Mouse (Mus musculus) thymus, adult 2 months (tissue): ENCODE data around the gene Dolpp1.

Experiments used
- CTCF ChIP-seq: fragments of 200-500 bp; IDR thresholded peaks from 2 replicates; pipeline ENCODE4 v1.5.1; 2012; ENCODE audit warnings: mild to moderate bottlenecking, control low read depth, low read length, moderate library complexity, borderline replicate concordance; ENCODE audit not compliant: control insufficient read depth, poor library complexity, insufficient read depth; ENCODE audit errors: extremely low read depth
- POLR2A ChIP-seq: fragments of 200-500 bp; IDR thresholded peaks from 2 replicates; pipeline ENCODE4 v1.6.1; 2012; ENCODE audit warnings: mild to moderate bottlenecking, low read length, control low read depth, moderate library complexity; ENCODE audit not compliant: control insufficient read depth, poor library complexity, insufficient read depth; ENCODE audit errors: extremely low read depth

- no peak for TF ChIP-seq POLR2A
- no peak for TF ChIP-seq CTCF
Observed at GRCm38 (mm10) chr2:30407778-30408177, 15.7 kb downstream of the Dolpp1 start.
